Mouse (Mus musculus): ENCODE data around the gene Taf4. TPM values are rescaled to one million over a fixed set of nuclear protein-coding genes. Genes with fewer than 3 reads are reported as not detected.

Taf4 gene
- 13.0 and 14.5 TPM in 2 replicates for polyA plus RNA-seq (2012; rRNA removed)

DNA sequence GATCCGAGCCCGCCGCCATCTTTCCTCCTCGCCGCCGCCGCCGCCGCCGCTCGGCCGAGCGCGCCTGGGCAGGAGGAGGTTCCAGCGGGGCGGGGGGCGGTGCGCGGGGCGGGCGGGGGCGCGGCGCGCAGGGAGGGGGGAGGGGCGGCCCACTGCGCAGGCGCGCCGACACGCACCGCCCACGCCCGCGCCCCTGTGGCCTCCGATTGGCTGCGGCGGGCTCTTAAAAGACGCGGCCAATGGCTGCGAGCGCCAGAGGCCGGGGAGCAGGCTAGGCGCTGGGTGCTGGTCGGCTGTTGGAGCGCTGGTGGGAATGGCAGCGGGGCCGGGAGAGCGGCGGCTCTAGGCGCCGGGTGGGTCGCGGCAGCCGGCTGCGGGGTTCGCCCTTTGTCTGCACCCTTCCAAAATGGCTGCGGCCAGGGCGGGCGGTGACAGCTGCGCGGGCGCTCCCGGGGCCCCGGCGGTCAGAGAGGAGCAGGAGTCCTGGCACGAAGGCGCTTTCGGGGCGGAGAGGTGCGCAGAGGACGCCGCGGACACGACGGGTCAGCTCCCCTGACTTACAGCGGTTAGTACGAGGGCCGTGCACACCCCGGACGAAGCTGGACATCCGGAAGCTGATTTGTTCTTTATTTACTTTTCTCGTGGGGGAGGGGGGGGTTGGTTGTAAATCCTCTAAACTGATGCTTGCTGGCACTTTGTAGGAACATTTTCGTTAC is at the start of gene Taf4:
Taf4 (minus strand) TSS at position 19 of the 716 bp plus-strand sequence.
- Histone ChIP-seq H3K36me3 (ENCODE audit: control insufficient read depth, insufficient read depth, low read length) (no peaks in the 10 kb centered on the region), H3K27ac (ENCODE audit: insufficient read depth, low read length) (peak within 1 kb of the TSS; percentile 97), H3K4me3 (ENCODE audit: extremely low read depth, insufficient read depth, insufficient read length) (peak within 1 kb of the TSS; percentile 99), H3K27me3 (ENCODE audit: control insufficient read depth, insufficient read depth, low read length) (peaks cover 7% of the 10 kb centered on the region), H3K4me1 (ENCODE audit: control insufficient read depth, insufficient read depth, insufficient read length) (peaks cover 12% of the 10 kb centered on the region)
- WGBS = under 1% methylated on average over 68 of the region's 84 CpGs
- TF ChIP-seq CTCF (IDR thresholded peaks at IDR 0.05; ENCODE audit: extremely low read depth, insufficient read depth, insufficient read length, insufficient replicate concordance) (no peak), POLR2A (IDR thresholded peaks at IDR 0.05; ENCODE audit: low read depth, low read length) (peak; percentile 99)
- DNase-seq (ENCODE audit: low read depth in 1 of 2, low spot score in 2 of 2) = peak; percentile 55 to 80

DNA sequence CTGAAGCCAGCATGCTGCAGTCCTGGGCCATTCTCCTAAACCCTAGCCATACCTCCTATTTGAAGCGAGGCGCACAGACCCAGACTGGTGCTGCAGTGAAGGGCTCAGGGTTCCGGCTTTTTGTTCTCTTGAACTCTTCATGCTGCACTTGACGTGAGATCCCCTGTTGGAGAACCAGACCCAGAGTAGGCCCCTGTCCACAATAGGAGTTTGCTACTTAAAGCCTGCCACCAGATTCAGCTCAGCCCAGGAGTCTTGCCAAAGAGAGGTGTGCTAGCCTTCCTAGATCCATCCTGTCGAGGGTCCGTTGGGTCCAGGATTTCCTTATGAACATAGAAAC is 49.4 kb upstream of the Taf4 start:
- 39% methylated on average over 6 of the region's 6 CpGs for WGBS
- H3K36me3 ChIP-seq (ENCODE audit: control insufficient read depth, insufficient read depth, low read length) = peaks cover 9% of the 10 kb centered on the region
- H3K27me3 ChIP-seq (ENCODE audit: control insufficient read depth, insufficient read depth, low read length) = no peaks in the 10 kb centered on the region
- DNase-seq (ENCODE audit: low read depth in 1 of 2, low spot score in 2 of 2) = no peak
- TF ChIP-seq CTCF (IDR thresholded peaks at IDR 0.05; ENCODE audit: extremely low read depth, insufficient read depth, insufficient read length, insufficient replicate concordance) = no peak
- no peak for TF ChIP-seq POLR2A (IDR thresholded peaks at IDR 0.05; ENCODE audit: low read depth, low read length)
- peak overlapping the region; percentile 87 for H3K4me3 ChIP-seq (ENCODE audit: extremely low read depth, insufficient read depth, insufficient read length)
- peaks cover 12% of the 10 kb centered on the region; the same call in 1 of the 2 replicates for H3K4me1 ChIP-seq (ENCODE audit: control insufficient read depth, insufficient read depth, insufficient read length)
- no peak overlapping the region for H3K27ac ChIP-seq (ENCODE audit: insufficient read depth, low read length)

DNA sequence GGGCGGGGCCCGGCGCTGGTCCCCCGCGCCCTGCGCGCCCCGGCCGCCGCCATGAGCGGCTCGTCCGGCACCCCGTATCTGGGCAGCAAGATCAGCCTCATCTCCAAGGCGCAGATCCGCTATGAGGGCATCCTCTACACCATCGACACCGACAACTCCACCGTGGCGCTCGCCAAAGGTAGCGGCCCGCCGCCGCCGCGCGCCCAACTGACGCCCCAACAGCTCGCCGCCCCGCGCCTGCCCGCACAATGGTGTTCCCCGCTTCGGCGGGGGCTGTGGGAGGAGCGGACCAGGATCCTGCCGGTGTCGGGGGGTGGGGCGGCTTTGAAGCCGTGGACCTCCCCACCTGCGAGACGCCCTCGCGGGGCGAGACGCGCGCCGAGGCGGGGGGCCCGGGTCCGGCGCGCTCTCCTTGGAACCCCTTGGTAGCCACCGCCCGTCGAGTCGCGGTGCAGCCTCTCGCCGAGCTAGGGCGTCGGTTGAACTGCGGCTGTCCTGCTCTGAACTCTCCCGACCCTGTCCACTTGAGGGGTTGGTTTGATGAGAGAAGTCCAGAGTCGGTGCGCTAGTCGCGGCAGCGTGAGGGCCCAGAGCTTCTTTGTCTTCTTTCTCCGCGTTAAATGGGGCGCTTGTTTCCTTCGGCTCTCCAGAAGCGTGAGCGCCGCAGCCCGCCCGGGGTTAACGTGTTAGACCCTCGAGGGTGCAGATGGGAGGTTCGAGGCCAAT is 48.9 kb upstream of the Taf4 start:
- peak in 1 of 2 experiments; percentile 36 for DNase-seq (ENCODE audit: low read depth in 1 of 2, low spot score in 2 of 2)

DNA sequence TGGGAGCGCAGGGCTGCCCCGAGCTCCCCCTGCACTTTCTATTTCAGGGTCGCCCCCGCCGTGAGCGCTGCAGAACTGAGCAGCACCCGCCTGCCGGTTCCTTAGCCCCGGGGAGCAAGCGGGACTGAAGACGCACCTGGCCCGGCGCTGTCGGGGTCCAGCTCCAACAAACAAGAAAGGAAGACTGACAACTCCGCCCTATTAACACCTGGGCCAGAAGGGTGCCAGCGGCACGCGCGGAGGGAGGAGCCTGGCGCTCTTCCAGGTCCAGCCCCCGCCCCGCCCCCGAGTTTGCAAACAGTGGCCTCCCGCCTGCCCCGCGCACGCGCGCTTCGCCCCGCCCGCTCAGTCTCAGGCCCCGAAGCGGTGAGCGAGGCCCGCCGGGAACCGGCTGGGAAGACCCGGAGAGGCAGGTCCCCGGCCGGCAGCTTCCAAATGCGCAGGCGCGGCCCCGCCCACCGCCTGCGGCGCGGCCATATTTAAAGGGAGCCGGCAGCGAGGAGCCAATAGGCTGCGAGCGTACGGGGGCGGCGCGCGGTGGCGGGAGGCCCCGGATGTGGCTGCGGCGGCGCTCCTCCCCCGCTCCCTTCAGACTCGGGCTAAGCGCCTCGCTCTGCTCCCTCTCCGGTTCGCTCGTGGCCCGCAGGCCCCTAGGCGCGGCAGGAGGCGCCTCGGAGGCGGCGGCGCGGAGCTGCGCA is 48.1 kb upstream of the Taf4 start, which contains the start of gene Lsm14b:
Lsm14b (plus strand) TSS at position 587 of the 698 bp plus-strand sequence.
- peak; percentile 96 to 99 for DNase-seq (ENCODE audit: low read depth in 1 of 2, low spot score in 2 of 2)
- TF ChIP-seq POLR2A (IDR thresholded peaks at IDR 0.05; ENCODE audit: low read depth, low read length) (0 out of 2 replicates have a peak, but pooled peaks have one; percentile 19), CTCF (IDR thresholded peaks at IDR 0.05; ENCODE audit: extremely low read depth, insufficient read depth, insufficient read length, insufficient replicate concordance) (no peak)
- WGBS = under 1% methylated on average over 62 of the region's 80 CpGs
- peak within 1 kb of the TSS; percentile 87 for H3K4me3 ChIP-seq (ENCODE audit: extremely low read depth, insufficient read depth, insufficient read length)
- no peaks in the 10 kb centered on the region for H3K27me3 ChIP-seq (ENCODE audit: control insufficient read depth, insufficient read depth, low read length)
- peaks cover 8% of the 10 kb centered on the region for H3K36me3 ChIP-seq (ENCODE audit: control insufficient read depth, insufficient read depth, low read length)
- H3K27ac ChIP-seq (ENCODE audit: insufficient read depth, low read length) = peak within 1 kb of the TSS; percentile 90
- H3K4me1 ChIP-seq (ENCODE audit: control insufficient read depth, insufficient read depth, insufficient read length) = peaks cover 12% of the 10 kb centered on the region; the same call in 1 of the 2 replicates

More for the DNA sequence above, 48.9 kb upstream of the Taf4 start:
- Histone ChIP-seq H3K27me3 (ENCODE audit: control insufficient read depth, insufficient read depth, low read length) (no peaks in the 10 kb centered on the region), H3K4me3 (ENCODE audit: extremely low read depth, insufficient read depth, insufficient read length) (peak overlapping the region; percentile 87), H3K4me1 (ENCODE audit: control insufficient read depth, insufficient read depth, insufficient read length) (peaks cover 12% of the 10 kb centered on the region; the same call in 1 of the 2 replicates), H3K36me3 (ENCODE audit: control insufficient read depth, insufficient read depth, low read length) (peaks cover 8% of the 10 kb centered on the region), H3K27ac (ENCODE audit: insufficient read depth, low read length) (peak overlapping the region; percentile 90)
- TF ChIP-seq CTCF (IDR thresholded peaks at IDR 0.05; ENCODE audit: extremely low read depth, insufficient read depth, insufficient read length, insufficient replicate concordance) (no peak), POLR2A (IDR thresholded peaks at IDR 0.05; ENCODE audit: low read depth, low read length) (no peak)
- under 1% methylated on average over 58 of the region's 84 CpGs for WGBS

DNA sequence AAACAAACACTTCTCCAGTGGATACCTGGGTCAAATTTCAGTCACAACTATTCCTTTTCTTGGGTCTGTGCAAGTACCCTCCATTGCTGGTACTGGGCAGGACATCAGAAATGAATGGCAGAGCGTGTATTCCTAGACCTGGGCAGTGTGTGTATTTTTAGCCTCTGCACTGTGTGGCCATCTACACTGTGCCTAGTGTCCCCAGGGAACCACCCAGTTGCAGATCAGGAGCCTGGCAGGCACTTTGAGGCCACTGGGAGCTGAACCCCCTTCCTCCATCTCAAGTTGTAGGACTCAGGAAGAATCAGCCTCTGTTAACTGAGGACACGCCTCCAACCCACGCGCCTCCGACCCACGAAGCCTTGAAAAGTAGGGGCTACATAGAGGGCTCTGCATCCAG is 46.3 kb upstream of the Taf4 start:
- H3K4me1 ChIP-seq (ENCODE audit: control insufficient read depth, insufficient read depth, insufficient read length) = peaks cover 12% of the 10 kb centered on the region; the same call in 1 of the 2 replicates
- TF ChIP-seq POLR2A (IDR thresholded peaks at IDR 0.05; ENCODE audit: low read depth, low read length) = no peak
- TF ChIP-seq CTCF (IDR thresholded peaks at IDR 0.05; ENCODE audit: extremely low read depth, insufficient read depth, insufficient read length, insufficient replicate concordance) = no peak
- DNase-seq (ENCODE audit: low read depth in 1 of 2, low spot score in 2 of 2) = no peak
- H3K36me3 ChIP-seq (ENCODE audit: control insufficient read depth, insufficient read depth, low read length) = no peaks in the 10 kb centered on the region
- no peak overlapping the region for H3K4me3 ChIP-seq (ENCODE audit: extremely low read depth, insufficient read depth, insufficient read length)
- no peaks in the 10 kb centered on the region for H3K27me3 ChIP-seq (ENCODE audit: control insufficient read depth, insufficient read depth, low read length)
- H3K27ac ChIP-seq (ENCODE audit: insufficient read depth, low read length) = no peak overlapping the region
- 62% methylated on average over 6 of the region's 6 CpGs for WGBS

DNA sequence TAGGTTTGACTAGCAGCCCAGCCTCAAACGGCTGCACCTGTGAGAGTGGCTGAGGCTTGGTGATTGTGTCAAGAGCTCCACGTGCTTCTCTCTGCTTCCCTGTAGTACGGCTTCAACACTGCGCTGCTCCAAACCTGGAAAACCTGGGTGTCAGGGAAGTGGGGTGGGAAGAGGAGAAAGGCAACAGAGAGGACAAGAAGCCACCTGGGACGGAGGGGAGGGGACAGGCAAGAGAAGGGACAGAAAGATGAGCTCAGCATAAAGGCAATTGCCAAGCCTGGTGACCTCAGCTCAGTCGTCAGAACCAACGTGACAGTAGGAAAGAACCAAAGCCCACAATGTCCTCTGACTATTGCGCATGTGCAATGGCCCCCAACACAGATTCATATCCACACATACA is 44.5 kb upstream of the Taf4 start:
- H3K27me3 ChIP-seq (ENCODE audit: control insufficient read depth, insufficient read depth, low read length) = no peaks in the 10 kb centered on the region
- no peak for DNase-seq (ENCODE audit: low read depth in 1 of 2, low spot score in 2 of 2)
- TF ChIP-seq CTCF (IDR thresholded peaks at IDR 0.05; ENCODE audit: extremely low read depth, insufficient read depth, insufficient read length, insufficient replicate concordance) = no peak
- TF ChIP-seq POLR2A (IDR thresholded peaks at IDR 0.05; ENCODE audit: low read depth, low read length) = no peak
- H3K4me3 ChIP-seq (ENCODE audit: extremely low read depth, insufficient read depth, insufficient read length) = no peak overlapping the region
- H3K36me3 ChIP-seq (ENCODE audit: control insufficient read depth, insufficient read depth, low read length) = no peaks in the 10 kb centered on the region
- no peak overlapping the region for H3K27ac ChIP-seq (ENCODE audit: insufficient read depth, low read length)
- peaks cover 8% of the 10 kb centered on the region; the same call in 1 of the 2 replicates for H3K4me1 ChIP-seq (ENCODE audit: control insufficient read depth, insufficient read depth, insufficient read length)
- 80% methylated on average over 8 of the region's 8 CpGs for WGBS

All from spleen, adult 2 months (tissue).